Mouse (Mus musculus): Measurements from ENCODE around the gene Ankrd35. TPM values are rescaled to one million over a fixed set of nuclear protein-coding genes. Genes with fewer than 3 reads are reported as not detected.
A peak's percentile ranks its signal among the peaks of the same experiment; 100 is the strongest.

Ankrd35 gene
- polyA plus RNA-seq, 1 experiment from 2014 or later = 0.51 TPM

DNA sequence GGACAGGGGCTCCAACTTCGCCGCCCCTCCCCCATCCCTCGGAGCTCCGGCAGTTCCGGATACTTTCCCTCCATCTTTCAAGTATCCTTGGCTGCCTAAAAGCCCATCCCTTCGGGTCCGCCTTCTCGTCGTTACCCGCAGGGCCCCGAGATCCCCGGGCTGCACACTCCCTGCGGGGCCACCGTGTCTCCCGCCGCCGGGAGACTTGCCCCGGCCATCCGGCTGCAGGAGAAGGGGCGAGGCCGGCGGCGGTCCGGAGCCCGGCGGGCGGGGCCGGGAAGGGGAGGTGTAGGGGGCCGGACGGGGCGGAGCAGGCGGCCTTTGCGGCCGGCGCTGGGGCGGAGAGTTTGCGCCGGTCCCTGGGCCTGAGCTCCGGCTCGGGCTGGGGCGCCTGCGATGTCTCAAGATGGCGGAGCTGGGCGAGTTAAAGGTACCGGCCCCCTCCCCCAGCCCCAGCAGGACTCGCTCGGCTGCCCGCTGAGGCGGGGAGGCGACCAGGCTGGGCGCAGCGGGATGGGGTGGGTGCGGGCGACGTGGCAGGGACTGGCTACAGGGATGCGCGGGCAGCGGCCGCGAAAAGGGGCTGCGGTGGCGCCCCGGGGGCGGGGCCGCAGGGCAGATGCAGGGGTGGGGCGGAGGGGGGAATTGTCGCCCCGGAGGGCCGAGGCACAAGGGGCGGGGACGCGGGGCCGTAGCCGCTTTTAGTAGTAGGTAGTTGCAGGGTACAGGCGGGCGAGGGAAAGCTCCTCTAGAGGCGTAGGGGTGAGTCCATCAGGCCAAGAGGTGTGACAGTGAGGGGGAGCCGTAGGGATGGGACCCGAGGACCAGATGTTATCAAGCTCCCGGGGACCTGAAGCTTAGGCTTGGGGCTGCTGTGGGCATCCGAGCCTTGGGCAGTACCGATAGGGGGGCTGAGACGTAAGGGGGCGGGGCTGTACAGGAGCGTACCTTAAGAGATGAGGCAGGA, 27.1 kb downstream of the Ankrd35 start:
- peak overlapping the region; percentile 82 for H3K4me3 ChIP-seq (replicated peaks)
- no peaks in the 10 kb centered on the region for H3K9me3 ChIP-seq
- under 1% methylated on average over 81 of the region's 85 CpGs for WGBS
- H3K4me1 ChIP-seq = peaks cover 23% of the 10 kb centered on the region
- no peaks in the 10 kb centered on the region; the same call in 1 of the 2 replicates for H3K27me3 ChIP-seq
- peak overlapping the region; percentile 95 for H3K27ac ChIP-seq
- H3K4me2 ChIP-seq = peak overlapping the region; percentile 76
- peaks cover 25% of the 10 kb centered on the region for H3K36me3 ChIP-seq (replicated peaks)
- ATAC-seq (ENCODE audit: low FRiP score) = peak; percentile 95
- peak overlapping the region; percentile 84 for H3K9ac ChIP-seq

GRCm38 (mm10) chr3:96698993-96699690, 29.2 kb downstream of the Ankrd35 start:
- 0 out of 2 replicates have a peak overlapping the region, but pooled peaks have one; percentile 2 for H3K9ac ChIP-seq
- no peaks in the 10 kb centered on the region for H3K9me3 ChIP-seq
- H3K27me3 ChIP-seq = no peaks in the 10 kb centered on the region; the same call in 1 of the 2 replicates
- no peak overlapping the region for H3K4me3 ChIP-seq (replicated peaks)
- peaks cover 44% of the 10 kb centered on the region for H3K36me3 ChIP-seq (replicated peaks)
- H3K4me2 ChIP-seq = no peak overlapping the region
- no peak overlapping the region for H3K27ac ChIP-seq
- peaks cover 21% of the 10 kb centered on the region for H3K4me1 ChIP-seq
- 62% methylated on average over 19 of the region's 19 CpGs for WGBS
- ATAC-seq (ENCODE audit: low FRiP score) = no peak

GRCm38 (mm10) chr3:96700376-96700775, 30.4 kb downstream of the Ankrd35 start:
- H3K4me2 ChIP-seq = no peak overlapping the region
- H3K27me3 ChIP-seq = no peaks in the 10 kb centered on the region; the same call in 1 of the 2 replicates
- no peak overlapping the region for H3K9ac ChIP-seq
- WGBS = 51% methylated on average over 7 of the region's 7 CpGs
- H3K27ac ChIP-seq = no peak overlapping the region
- H3K36me3 ChIP-seq (replicated peaks) = peaks cover 57% of the 10 kb centered on the region
- no peak overlapping the region for H3K4me3 ChIP-seq (replicated peaks)
- ATAC-seq (ENCODE audit: low FRiP score) = no peak
- no peaks in the 10 kb centered on the region for H3K9me3 ChIP-seq
- peaks cover 18% of the 10 kb centered on the region for H3K4me1 ChIP-seq

GRCm38 (mm10) chr3:96701003-96701402, 31.1 kb downstream of the Ankrd35 start:
- Histone ChIP-seq H3K27ac (no peak overlapping the region), H3K27me3 (no peaks in the 10 kb centered on the region; the same call in 1 of the 2 replicates), H3K4me3 (replicated peaks) (no peak overlapping the region), H3K9me3 (no peaks in the 10 kb centered on the region), H3K4me1 (peaks cover 13% of the 10 kb centered on the region), H3K36me3 (replicated peaks) (peaks cover 57% of the 10 kb centered on the region), H3K9ac (no peak overlapping the region), H3K4me2 (no peak overlapping the region)
- ATAC-seq (ENCODE audit: low FRiP score) = no peak
- WGBS = 84% methylated on average over 4 of the region's 4 CpGs

GRCm38 (mm10) chr3:96704778-96705177, 34.8 kb downstream of the Ankrd35 start:
- no peak overlapping the region for H3K27ac ChIP-seq
- peaks cover 55% of the 10 kb centered on the region for H3K36me3 ChIP-seq (replicated peaks)
- H3K9ac ChIP-seq = no peak overlapping the region
- H3K4me3 ChIP-seq (replicated peaks) = no peak overlapping the region
- WGBS = 75% methylated on average over 11 of the region's 11 CpGs
- peaks cover 10% of the 10 kb centered on the region for H3K27me3 ChIP-seq
- no peak overlapping the region for H3K4me2 ChIP-seq
- no peak for ATAC-seq (ENCODE audit: low FRiP score)
- no peaks in the 10 kb centered on the region for H3K9me3 ChIP-seq
- peaks cover 7% of the 10 kb centered on the region for H3K4me1 ChIP-seq

DNA sequence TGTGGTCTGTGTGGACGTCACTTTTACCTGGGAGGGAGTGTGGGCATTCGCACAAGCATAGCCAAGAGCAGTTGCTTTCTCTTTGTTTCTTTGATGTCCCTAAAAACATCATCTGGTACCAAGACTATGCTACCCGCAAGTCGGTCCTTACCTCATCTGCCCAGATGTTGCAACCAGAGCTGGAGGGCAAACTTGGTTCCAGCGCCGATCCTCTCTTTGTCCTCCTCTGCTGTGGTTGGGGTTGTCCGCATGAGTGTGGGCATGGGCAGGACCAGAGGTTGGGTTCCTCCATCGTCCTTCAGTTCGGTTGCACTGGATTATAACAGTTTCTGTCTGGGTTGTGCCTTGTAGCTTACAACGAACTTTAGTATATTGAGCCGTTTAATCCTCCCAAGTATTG, 36.3 kb downstream of the Ankrd35 start:
- Histone ChIP-seq H3K4me1 (peaks cover 7% of the 10 kb centered on the region), H3K27ac (no peak overlapping the region), H3K9ac (no peak overlapping the region), H3K36me3 (replicated peaks) (peaks cover 54% of the 10 kb centered on the region), H3K9me3 (no peaks in the 10 kb centered on the region), H3K4me3 (replicated peaks) (no peak overlapping the region), H3K4me2 (no peak overlapping the region), H3K27me3 (peaks cover 10% of the 10 kb centered on the region)
- ATAC-seq (ENCODE audit: low FRiP score) = no peak
- WGBS = 90% methylated on average over 11 of the region's 11 CpGs

GRCm38 (mm10) chr3:96706984-96707383, 37.1 kb downstream of the Ankrd35 start:
- ATAC-seq (ENCODE audit: low FRiP score) = no peak
- peaks cover 54% of the 10 kb centered on the region for H3K36me3 ChIP-seq (replicated peaks)
- WGBS = 78% methylated on average over 7 of the region's 7 CpGs

DNA sequence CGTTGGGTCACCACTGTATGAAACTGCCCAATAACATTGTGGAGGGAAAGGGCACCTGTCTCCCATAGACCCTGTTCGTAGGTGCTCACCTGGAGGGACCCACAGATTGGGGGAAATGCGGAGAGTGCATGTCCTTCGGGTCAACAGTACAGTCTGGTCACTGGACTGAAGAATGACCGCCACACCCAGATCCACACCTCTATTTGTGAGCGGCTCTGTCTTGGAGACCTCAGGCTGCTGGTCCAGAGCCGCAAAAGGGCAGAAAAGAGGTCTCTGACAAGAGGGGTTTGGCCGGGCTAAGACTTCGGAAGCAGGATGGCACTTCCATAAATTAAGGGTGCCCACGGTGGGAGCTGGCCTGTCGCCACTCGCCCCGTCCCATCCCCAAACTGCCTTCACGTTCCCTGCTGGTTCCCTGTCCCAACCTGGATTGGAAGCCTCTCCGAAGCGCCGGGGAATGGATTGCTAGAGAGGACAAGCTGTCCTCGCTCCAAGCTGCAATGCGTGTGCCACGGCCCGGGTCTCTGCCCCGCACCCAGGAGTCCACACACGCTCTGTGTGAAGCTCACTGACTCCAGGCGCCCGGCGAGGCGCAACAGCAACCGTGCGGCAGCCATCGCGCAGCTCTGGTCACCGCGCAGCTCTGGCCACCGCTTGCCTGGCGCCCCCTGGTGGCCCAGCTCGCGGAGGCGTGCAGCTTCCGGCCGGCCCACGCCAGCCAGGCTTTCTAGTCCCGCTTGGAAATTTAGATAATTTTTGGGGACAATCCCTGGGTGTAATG, 38.2 kb downstream of the Ankrd35 start, which contains the start of gene Nudt17:
Gene Nudt17, minus strand, starts transcription at position 660 of the 781 bp plus-strand sequence.
- H3K9me3 ChIP-seq = no peaks in the 10 kb centered on the region
- peak within 1 kb of the TSS; percentile 49 for H3K4me3 ChIP-seq (replicated peaks)
- peak; percentile 92 for ATAC-seq (ENCODE audit: low FRiP score)
- H3K9ac ChIP-seq = peak within 1 kb of the TSS; percentile 76
- 6% methylated on average over 42 of the region's 42 CpGs for WGBS
- peaks cover 56% of the 10 kb centered on the region for H3K36me3 ChIP-seq (replicated peaks)
- H3K4me1 ChIP-seq = peaks cover 7% of the 10 kb centered on the region
- no peak within 1 kb of the TSS for H3K27ac ChIP-seq
- H3K4me2 ChIP-seq = peak within 1 kb of the TSS; percentile 90
- peaks cover 10% of the 10 kb centered on the region for H3K27me3 ChIP-seq

More at GRCm38 (mm10) chr3:96706984-96707383, 37.1 kb downstream of the Ankrd35 start:
- no peak overlapping the region for H3K27ac ChIP-seq
- H3K9me3 ChIP-seq = no peaks in the 10 kb centered on the region
- peaks cover 7% of the 10 kb centered on the region for H3K4me1 ChIP-seq
- peaks cover 10% of the 10 kb centered on the region for H3K27me3 ChIP-seq
- no peak overlapping the region for H3K9ac ChIP-seq
- no peak overlapping the region for H3K4me3 ChIP-seq (replicated peaks)
- no peak overlapping the region for H3K4me2 ChIP-seq

- Histone ChIP-seq H3K27ac (no peak overlapping the region), H3K9ac (0 out of 2 replicates have a peak overlapping the region, but pooled peaks have one; percentile 76), H3K4me3 (replicated peaks) (no peak overlapping the region), H3K4me2 (peak overlapping the region; percentile 90), H3K27me3 (peaks cover 10% of the 10 kb centered on the region), H3K4me1 (peaks cover 7% of the 10 kb centered on the region), H3K9me3 (no peaks in the 10 kb centered on the region), H3K36me3 (replicated peaks) (peaks cover 56% of the 10 kb centered on the region)
- ATAC-seq (ENCODE audit: low FRiP score) = peak; percentile 24; the same call in 1 of the 2 replicates
- 35% methylated on average over 2 of the region's 2 CpGs for WGBS
Observed at GRCm38 (mm10) chr3:96708684-96709064, 38.7 kb downstream of the Ankrd35 start.

DNA sequence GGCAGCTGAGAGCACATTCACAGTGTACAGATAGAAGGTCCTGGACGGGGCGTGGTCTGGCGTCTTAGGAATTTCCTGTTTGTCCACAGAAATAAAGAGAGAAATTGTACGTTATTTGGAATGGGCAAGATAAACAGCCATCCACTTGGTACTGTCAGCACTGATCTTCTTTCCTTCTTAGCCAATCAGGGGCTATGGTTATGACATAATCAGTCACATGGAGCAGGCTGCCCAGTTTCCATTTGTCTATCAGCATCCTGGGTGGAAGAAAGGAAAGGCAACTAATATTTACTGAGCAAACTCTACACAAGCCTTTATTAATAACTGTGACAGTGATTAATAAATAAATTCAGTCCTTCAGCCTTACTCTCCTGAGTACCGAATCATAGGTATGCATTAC, 44.4 kb downstream of the Ankrd35 start:
- no peak overlapping the region for H3K27ac ChIP-seq
- no peak for ATAC-seq (ENCODE audit: low FRiP score)
- 89% methylated on average over 5 of the region's 5 CpGs for WGBS
- H3K9me3 ChIP-seq = no peaks in the 10 kb centered on the region
- H3K4me1 ChIP-seq = peaks cover 3% of the 10 kb centered on the region; the same call in 1 of the 2 replicates
- H3K27me3 ChIP-seq = no peaks in the 10 kb centered on the region
- no peak overlapping the region for H3K4me3 ChIP-seq (replicated peaks)
- no peak overlapping the region for H3K4me2 ChIP-seq
- H3K9ac ChIP-seq = no peak overlapping the region
- peaks cover 69% of the 10 kb centered on the region for H3K36me3 ChIP-seq (replicated peaks)

DNA sequence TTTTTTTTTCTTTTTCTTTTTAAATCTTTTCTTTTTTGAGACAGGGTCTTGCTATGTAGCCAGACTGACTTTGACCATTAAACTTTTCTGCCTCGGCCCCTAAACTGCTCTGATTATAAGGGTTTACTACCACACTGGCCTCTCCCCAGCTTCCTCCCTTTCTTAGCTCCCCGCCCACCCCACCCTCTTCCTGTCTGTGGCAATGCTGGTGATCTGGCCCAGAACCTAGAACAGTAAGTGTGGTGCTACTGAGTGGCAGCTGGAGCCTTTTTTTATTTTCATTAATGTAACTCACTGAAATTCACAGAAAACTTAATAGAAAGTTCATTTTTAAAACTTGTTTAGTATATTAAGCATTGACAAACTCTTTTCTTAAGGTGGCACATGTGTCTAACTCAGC, 45.9 kb downstream of the Ankrd35 start:
- peaks cover 65% of the 10 kb centered on the region for H3K36me3 ChIP-seq (replicated peaks)
- ATAC-seq (ENCODE audit: low FRiP score) = no peak
- H3K9ac ChIP-seq = no peak overlapping the region
- H3K27ac ChIP-seq = no peak overlapping the region
- no peak overlapping the region for H3K4me3 ChIP-seq (replicated peaks)
- H3K4me2 ChIP-seq = no peak overlapping the region
- no peaks in the 10 kb centered on the region for H3K9me3 ChIP-seq
- peaks cover 3% of the 10 kb centered on the region; the same call in 1 of the 2 replicates for H3K4me1 ChIP-seq
- no peaks in the 10 kb centered on the region for H3K27me3 ChIP-seq
- 85% methylated on average over 2 of the region's 2 CpGs for WGBS
